Mouse (Mus musculus): Measurements from ENCODE around the gene Ccdc150.

- TF ChIP-seq CTCF (IDR thresholded peaks at IDR 0.05; ENCODE audit: low read depth) (no peak), EP300 (optimal IDR thresholded peaks at IDR 0.05) (no peak)
Measured at GRCm38 (mm10) chr1:54242722-54243121, 7.8 kb upstream of the Ccdc150 start.
